Comparison of ENCODE assay signal across 21 mouse cellular contexts in the genomic region with DNA sequence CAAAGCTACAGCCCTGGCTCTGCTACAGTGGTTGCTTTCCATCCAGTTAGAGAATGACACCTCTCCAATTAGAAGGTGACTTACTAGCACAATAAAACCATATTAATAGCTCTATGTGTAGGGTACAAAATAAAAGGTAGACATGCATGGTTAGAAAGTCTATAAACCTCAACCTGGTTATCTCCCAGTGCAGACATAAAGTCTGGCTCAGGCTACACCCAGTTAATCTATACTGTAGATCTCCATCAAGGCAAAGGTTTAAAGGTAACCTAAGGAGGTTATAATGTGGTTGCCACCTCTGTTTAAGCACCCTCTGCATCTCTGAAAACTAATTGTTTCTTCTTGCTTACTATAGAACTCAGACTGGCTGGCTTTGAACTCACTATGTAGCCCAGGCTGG. TPM values are rescaled to one million over a fixed set of nuclear protein-coding genes. Genes with fewer than 3 reads are reported as not detected.
DNase-seq lines count a peak whose midpoint lies in the region; ATAC-seq and TF ChIP-seq lines count a peak whose summit lies in the region.
"Had no signal": no experiment of that assay in that cellular context is flagged by ENCODE, and none has a peak within 500 bp of the region (broad histone marks: within the 10 kb centered on the region; RNA-seq: fewer than 3 reads in every experiment).

No protein-coding gene starts in this region.

- no peaks in the 10 kb centered on the region for H3K36me3 ChIP-seq in intestine, embryonic 16.5 days (ENCODE audit: control insufficient read depth, insufficient read depth, low read length)
- H3K36me3 ChIP-seq in intestine, embryonic 15.5 days = no peaks in the 10 kb centered on the region
- H3K36me3 ChIP-seq in liver, embryonic 15.5 days (replicated peaks) = no peaks in the 10 kb centered on the region
- H3K36me3 ChIP-seq: embryonic facial prominence, embryonic 15.5 days; heart, embryonic 12.5 days had no signal

- TF ChIP-seq POLR2A in lung, adult 2 months (IDR thresholded peaks at IDR 0.05; ENCODE audit: borderline replicate concordance, extremely low read depth, low read depth, low read length) = no peak

- ATAC-seq in intestine, embryonic 16.5 days = peak; percentile 13; the same call in 1 of the 2 replicates
- no peak for ATAC-seq in intestine, embryonic 15.5 days
- no peak for ATAC-seq in liver, embryonic 15.5 days (ENCODE audit: insufficient read depth)
- ATAC-seq: forebrain, embryonic 16.5 days had no signal

- no peak overlapping the region for H3K27ac ChIP-seq in intestine, embryonic 16.5 days (ENCODE audit: low read length)
- H3K27ac ChIP-seq in intestine, embryonic 15.5 days = no peak overlapping the region
- H3K27ac ChIP-seq in liver, embryonic 15.5 days (replicated peaks) = peak overlapping the region; percentile 46
- H3K27ac ChIP-seq: embryonic facial prominence, embryonic 15.5 days; forebrain, embryonic 12.5 days; hindbrain, embryonic 10.5 days; hindbrain, embryonic 14.5 days had no signal

- no peak overlapping the region for H3K4me2 ChIP-seq in intestine, embryonic 16.5 days (ENCODE audit: low read depth, low read length)
- H3K4me2 ChIP-seq in intestine, embryonic 15.5 days (replicated peaks) = no peak overlapping the region
- H3K4me2 ChIP-seq in liver, embryonic 15.5 days = peak overlapping the region; percentile 24; the same call in 1 of the 2 replicates
- H3K4me2 ChIP-seq: embryonic facial prominence, embryonic 15.5 days; forebrain, embryonic 12.5 days; heart, embryonic 12.5 days; hindbrain, embryonic 14.5 days had no signal

- no peak for TF ChIP-seq CTCF in lung, adult 2 months (IDR thresholded peaks at IDR 0.05; ENCODE audit: insufficient read depth, low read length)

- H3K27me3 ChIP-seq in intestine, embryonic 16.5 days (replicated peaks; ENCODE audit: control insufficient read depth, insufficient read depth, low read length) = no peaks in the 10 kb centered on the region
- H3K27me3 ChIP-seq in intestine, embryonic 15.5 days (replicated peaks) = no peaks in the 10 kb centered on the region
- H3K27me3 ChIP-seq in liver, embryonic 15.5 days = no peaks in the 10 kb centered on the region
- H3K27me3 ChIP-seq: CH12.LX; embryonic facial prominence, embryonic 15.5 days; forebrain, embryonic 12.5 days; heart, embryonic 12.5 days had no signal

- no peaks in the 10 kb centered on the region for H3K9me3 ChIP-seq in intestine, embryonic 16.5 days (ENCODE audit: control insufficient read depth, low read length)
- no peaks in the 10 kb centered on the region for H3K9me3 ChIP-seq in intestine, embryonic 15.5 days
- H3K9me3 ChIP-seq in liver, embryonic 15.5 days (replicated peaks) = no peaks in the 10 kb centered on the region
- H3K9me3 ChIP-seq: embryonic facial prominence, embryonic 15.5 days; forebrain, embryonic 12.5 days; heart, embryonic 12.5 days; hindbrain, embryonic 10.5 days had no signal

- no peak overlapping the region for H3K9ac ChIP-seq in intestine, embryonic 16.5 days (ENCODE audit: low read depth, low read length)
- H3K9ac ChIP-seq in intestine, embryonic 15.5 days = no peak overlapping the region
- no peak overlapping the region for H3K9ac ChIP-seq in liver, embryonic 15.5 days
- H3K9ac ChIP-seq: embryonic facial prominence, embryonic 15.5 days; forebrain, embryonic 12.5 days; heart, embryonic 12.5 days; hindbrain, embryonic 14.5 days had no signal

- H3K4me3 ChIP-seq in intestine, embryonic 16.5 days (ENCODE audit: low read length) = no peak overlapping the region
- no peak overlapping the region for H3K4me3 ChIP-seq in intestine, embryonic 15.5 days (replicated peaks)
- no peak overlapping the region for H3K4me3 ChIP-seq in lung, adult 2 months (replicated peaks; ENCODE audit: extremely low read depth, low read depth, low read length)
- H3K4me3 ChIP-seq in liver, embryonic 15.5 days (replicated peaks) = no peak overlapping the region
- H3K4me3 ChIP-seq: embryonic facial prominence, embryonic 15.5 days; forebrain, embryonic 12.5 days; heart, embryonic 12.5 days; hindbrain, embryonic 10.5 days had no signal

- peak; percentile 0 for DNase-seq in lung, adult 2 months
- no peak for DNase-seq in lung, postnatal 10 days
- no peak for DNase-seq in B cell, adult 2 months
- no peak for DNase-seq in gastrocnemius, postnatal 10 days
- DNase-seq: adrenal gland, adult 2 months; adrenal gland, postnatal 25 days; cerebellum, adult 11 months; cerebellum, adult 8-10 months; cerebellum, postnatal 14 days; embryo, embryonic 11 days; gastrocnemius, postnatal 25 days had no signal

- 0 out of 2 replicates have a peak, but pooled peaks cover 3% of the 10 kb centered on the region for H3K4me1 ChIP-seq in intestine, embryonic 16.5 days (ENCODE audit: control insufficient read depth, insufficient read depth, low read length)
- H3K4me1 ChIP-seq in intestine, embryonic 15.5 days (replicated peaks) = no peaks in the 10 kb centered on the region
- peaks cover 2% of the 10 kb centered on the region; the same call in 1 of the 2 replicates for H3K4me1 ChIP-seq in lung, adult 2 months (ENCODE audit: control insufficient read depth, insufficient read depth, low read length)
- peaks cover 71% of the 10 kb centered on the region for H3K4me1 ChIP-seq in liver, embryonic 15.5 days (replicated peaks)
- H3K4me1 ChIP-seq: embryonic facial prominence, embryonic 15.5 days; forebrain, embryonic 12.5 days; hindbrain, embryonic 10.5 days had no signal

RNA-seq across cellular contexts. Expression of a gene that starts 36.9 kb away (rescaled TPM):
- 5.4 and 5.9 TPM in 2 replicates for polyA plus RNA-seq in intestine, embryonic 16.5 days (2015; fragmentation: Nextera tagmentation; extraction: Ambion mirVana)
- polyA plus RNA-seq in intestine, embryonic 15.5 days (2015; fragmentation: Nextera tagmentation; extraction: Ambion mirVana) = 6.2 and 6.9 TPM in 2 replicates
- polyA plus RNA-seq in lung, adult 2 months (2012; rRNA removed) = 7.2 and 8.5 TPM in 2 replicates
- polyA plus RNA-seq in liver, embryonic 15.5 days (2015; fragmentation: Nextera tagmentation; extraction: Ambion mirVana) = 1.9 and 2.1 TPM in 2 replicates
- 10 to 100 TPM; 19.1 to 22.1 TPM for total RNA-seq in gastrocnemius, postnatal 10 days (2021)
